Mouse (Mus musculus) cerebellum, postnatal 36 days (tissue): Measurements from ENCODE around the gene Cdh5.
A peak's percentile ranks its signal among the peaks of the same experiment; 100 is the strongest.
"Not testable (repeated sequence)": the region's sequence is repeated elsewhere in the genome, so short reads cannot be mapped to it uniquely, and the experiment has no call there.

Experiments used
- DNase-seq, 2 experiments: peaks; one replicate each; pipeline ENCODE4 v3.0.0; 2021 to 2022; ENCODE audit warnings: mixed read lengths in 2 of 2

Cdh5 gene

DNA sequence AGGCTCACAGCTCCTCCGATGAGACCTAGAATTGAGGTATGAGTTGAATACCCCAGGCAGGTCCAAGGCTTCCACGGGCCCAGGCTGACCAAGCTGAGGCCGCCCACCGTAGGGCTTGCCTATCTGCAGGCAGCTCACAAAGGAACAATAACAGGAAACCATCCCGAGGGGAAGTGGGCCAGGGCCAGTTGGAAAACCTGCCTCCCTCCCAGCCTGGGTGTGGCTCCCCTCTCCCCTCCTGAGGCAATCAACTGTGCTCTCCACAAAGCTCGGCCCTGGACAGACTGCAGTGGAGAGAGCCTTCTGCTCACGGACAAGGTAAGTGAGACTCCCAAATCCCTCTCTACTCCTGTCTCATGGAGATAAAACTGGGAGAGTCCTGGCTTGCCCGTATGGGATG is at the start of gene Cdh5:
Cdh5 (plus strand) TSS at position 211 of the 400 bp plus-strand sequence.
- DNase-seq = no peak

DNA sequence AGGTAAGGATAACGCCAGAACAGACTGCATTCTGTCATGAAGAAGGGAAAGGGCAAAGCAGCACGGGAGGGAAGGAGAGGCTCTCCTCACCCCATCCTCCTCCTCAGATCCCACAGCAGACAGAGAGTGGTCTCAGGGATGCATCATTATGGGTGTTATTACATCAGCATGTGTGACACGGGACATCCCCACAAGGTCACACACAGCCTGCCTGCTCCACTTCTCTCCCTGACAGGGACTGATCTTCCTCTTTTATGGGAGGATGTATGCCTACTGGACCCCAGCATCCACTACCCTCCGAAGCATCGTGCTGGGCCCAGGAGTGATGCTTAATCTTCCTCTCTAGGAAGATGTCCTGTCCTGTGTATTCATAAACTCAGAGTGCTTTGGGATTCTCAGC is 41.5 kb upstream of the Cdh5 start:
- DNase-seq = no peak

- DNase-seq = no peak
Observed at GRCm38 (mm10) chr8:104060446-104060845, 41.0 kb upstream of the Cdh5 start.

GRCm38 (mm10) chr8:104061048-104061988 is 40.1 kb upstream of the Cdh5 start:
- DNase-seq = no peak

DNA sequence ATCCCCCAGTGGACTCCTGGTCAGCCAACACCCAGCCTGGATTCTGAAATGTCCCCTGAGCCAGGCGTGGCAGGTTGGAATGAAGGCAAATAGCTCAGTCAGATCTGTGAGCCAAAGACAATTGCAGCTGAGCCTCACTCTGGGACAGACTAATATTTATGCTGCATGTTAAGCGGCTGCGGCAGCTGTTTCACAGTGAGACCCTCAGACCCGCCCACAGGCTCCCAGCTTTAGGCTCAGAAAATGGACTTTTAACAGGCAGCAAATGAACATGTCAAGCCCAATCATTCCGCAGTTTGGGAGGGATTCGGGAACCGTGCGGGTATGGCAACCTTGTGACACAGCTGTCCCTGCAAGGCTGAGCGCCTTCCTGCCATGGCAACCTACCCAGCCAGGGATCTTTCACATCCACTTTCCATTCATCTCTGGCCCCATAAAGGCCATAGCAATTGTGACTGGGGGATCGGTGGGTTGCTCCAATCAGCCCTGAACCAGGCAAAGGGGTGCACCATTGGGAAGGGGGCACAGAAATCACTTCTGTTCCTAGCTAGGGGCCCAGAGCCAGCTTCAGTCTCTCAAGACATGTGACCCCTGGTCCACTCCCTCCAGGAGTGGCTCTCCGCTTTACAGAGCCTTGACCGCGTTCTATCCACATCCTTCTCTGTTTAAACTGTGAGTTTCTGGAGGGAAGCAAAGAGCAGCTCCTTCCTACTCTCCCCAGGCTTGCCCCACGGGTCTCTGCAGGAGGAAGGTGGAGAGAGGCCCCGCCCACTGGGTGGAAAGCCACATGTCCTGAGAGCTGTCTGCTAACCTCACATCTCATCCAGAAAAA is 39.2 kb upstream of the Cdh5 start:
- DNase-seq = no peak

GRCm38 (mm10) chr8:104065223-104065622 is 36.2 kb upstream of the Cdh5 start:
- peak; percentile 40 for DNase-seq

GRCm38 (mm10) chr8:104065906-104066518 is 35.4 kb upstream of the Cdh5 start:
- DNase-seq = peak; percentile 26 to 29

GRCm38 (mm10) chr8:104067390-104067925 is 34.0 kb upstream of the Cdh5 start:
- DNase-seq = no peak

DNA sequence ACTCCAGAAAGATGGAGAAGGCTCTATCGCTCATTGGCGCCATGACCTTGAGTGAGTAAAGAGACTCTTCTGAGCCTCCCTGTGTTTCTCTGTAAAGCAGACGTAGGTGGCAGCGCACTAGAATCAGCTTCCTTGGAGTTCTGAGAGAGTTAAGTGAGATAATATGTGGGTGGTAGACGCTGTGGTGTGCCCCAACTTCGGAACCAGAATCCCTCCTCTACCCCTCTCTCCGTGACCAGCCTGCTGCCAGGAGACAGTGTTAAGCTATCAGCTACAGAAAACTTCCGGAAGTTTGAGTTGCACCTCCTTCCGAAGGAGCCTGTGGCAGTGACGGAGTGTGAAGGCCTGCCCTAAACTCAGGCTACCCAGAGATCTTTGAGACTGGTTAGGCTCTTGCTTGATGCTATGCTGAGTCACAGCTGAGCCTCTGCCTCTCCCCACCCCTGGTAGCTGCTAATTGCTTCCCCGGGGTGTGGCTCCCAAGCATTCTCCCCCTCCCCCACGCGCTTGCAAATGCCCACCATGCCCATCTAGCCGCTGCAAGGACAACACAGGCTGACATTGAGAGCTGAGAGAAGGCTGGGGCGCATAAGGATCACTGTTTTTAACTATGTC is 32.9 kb upstream of the Cdh5 start:
- no peak for DNase-seq

DNA sequence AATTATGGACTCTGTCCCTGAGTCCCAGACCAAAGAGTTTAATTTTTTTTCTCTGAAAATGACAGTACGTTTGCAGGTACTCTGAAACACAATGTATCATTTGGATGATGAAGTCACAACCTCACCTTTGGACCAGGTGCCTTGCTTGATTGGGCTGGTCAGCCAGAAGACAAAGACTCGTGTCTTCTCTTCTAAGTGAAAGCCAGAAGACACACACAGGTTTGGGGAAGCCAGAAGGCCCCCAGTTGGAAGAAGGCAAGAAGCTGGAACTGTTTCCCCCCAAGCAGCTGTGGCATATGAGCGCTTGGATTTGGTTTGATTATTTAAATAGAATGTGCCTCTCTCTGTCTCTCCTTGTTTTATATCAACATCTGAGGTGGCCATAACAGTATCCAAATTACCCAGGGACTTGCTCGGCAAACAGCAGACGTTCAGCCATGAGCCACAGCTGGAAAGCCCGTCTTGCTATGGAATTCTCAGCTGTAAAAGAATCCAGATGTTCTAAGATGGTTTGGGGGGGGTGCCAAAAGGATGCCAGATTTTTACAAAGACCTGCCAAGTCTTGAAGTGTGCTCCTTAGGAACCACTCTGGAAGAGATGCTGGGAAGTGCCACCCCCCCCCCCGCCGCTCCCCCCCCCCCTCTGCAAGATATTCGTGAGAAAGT is 31.1 kb upstream of the Cdh5 start:
- DNase-seq = not testable (repeated sequence)

DNA sequence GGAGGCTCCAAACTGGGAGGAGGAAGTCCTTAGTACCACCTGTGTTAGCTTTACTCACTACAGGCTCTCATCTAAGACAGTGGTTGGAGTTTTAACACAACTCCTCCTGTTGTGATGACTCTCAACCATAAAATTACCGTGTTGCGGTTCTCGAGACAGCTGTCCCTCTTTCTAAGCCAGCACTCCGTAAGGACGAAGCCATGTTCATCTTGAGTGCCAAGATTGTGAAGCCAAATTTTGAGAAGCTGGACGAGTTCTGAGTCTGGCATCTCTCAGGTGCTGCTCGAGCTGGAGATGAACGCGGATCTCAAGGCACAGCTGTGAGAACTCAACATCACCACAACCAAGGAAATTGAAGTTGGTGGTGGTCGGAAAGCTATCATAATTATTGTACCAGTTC is 30.5 kb upstream of the Cdh5 start:
- DNase-seq = no peak

DNA sequence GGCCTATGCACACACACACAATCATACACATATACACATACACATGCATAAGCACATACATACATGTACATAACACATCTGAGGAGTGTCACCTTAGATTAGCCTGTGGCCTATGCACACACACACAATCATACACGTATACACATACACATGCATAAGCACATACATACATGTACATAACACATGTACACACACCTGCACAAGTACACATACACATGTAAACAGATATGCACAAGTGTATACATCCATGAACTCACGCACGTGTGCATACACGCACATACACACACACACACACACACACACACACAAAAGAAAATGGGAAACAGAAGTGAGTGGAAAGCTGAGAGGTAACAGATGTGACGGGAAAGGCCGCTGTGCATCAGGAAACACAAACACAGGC is 26.3 kb upstream of the Cdh5 start:
- no peak for DNase-seq

DNA sequence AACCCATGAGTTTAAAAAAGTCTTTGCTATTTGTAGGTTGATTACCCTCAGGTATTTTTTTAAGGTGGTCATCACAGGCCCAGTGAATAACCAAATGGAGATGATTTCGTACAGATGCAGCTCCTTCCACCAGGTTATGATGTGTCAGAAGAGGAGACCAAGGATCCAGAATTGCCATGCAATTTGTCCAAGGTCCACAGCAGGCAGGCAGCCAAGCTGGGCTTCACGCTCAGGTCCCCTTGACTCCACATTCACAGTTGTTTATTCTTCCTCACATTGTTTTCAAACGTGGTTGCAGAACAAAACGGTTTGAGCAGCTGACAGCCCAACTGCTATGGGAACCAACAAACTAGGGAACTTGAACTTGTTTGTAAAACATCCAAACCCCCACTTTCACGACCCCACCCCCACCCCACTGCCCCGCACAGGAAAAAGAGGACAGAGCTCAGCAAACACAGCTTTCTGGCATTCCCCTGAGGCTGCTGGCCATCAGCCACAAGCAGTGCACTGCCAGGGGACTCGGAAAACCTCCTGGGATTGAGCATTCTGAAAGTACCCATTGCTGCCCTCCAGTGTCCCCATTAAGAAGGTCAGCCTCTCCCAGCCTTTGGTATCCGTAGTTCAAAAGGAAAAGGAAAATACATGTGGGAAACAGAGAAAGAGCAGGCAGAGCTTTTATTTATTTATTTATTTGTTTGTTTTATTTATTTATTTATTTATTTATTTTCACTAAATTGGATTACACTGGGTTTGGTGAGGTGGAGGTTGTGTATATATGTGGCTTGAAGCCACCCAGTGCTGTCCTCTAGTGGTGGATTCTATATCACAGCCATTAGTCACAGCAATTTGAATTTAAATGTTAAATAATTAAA is 24.6 kb upstream of the Cdh5 start:
- DNase-seq = peak; percentile 31 to 34

- DNase-seq = no peak
Observed at GRCm38 (mm10) chr8:104078091-104078490, 23.3 kb upstream of the Cdh5 start.

- no peak for DNase-seq
Observed at GRCm38 (mm10) chr8:104085281-104085680, 16.1 kb upstream of the Cdh5 start.

DNA sequence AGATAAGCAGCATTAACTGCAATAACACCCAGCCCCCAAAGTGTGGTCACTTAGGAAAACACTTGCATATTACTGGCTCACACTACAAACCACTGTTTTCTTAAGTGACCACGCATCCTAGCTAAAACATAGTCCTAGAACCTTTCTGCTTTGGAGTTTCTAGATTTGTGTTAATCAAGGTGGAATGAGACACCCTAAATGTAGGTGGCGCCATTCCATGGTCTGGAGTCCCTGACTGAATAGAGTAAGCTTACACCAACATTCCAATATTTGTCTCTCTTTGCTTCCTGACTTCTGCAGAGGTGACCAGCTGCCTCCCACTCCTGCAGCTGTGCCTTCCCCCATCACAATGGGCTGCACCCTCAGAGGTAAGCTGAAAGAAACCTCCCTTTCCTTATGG is 14.8 kb upstream of the Cdh5 start:
- no peak for DNase-seq

GRCm38 (mm10) chr8:104087091-104087490 is 14.3 kb upstream of the Cdh5 start:
- DNase-seq = no peak

- not testable (repeated sequence) for DNase-seq
Observed at GRCm38 (mm10) chr8:104087878-104088277, 13.5 kb upstream of the Cdh5 start.

DNA sequence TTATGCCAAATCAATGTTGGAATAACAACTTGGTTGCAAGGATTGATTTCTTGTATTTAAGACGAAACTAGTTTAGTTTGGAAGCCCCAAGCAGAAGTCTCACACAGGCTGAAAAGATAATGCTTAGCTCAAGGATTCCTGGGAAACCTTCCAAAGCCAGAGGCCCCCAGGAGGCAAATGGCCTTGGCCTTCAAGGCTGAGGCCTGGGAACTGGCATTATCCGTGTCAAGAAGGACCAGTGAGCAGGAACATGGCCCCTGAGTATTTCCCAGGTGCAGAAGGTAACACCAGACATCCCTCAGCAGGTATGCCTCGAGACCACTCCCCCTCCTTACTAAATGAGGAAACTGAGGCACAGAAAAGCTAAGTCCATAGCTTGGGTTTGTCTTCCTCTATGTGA is 12.5 kb upstream of the Cdh5 start:
- no peak for DNase-seq

DNA sequence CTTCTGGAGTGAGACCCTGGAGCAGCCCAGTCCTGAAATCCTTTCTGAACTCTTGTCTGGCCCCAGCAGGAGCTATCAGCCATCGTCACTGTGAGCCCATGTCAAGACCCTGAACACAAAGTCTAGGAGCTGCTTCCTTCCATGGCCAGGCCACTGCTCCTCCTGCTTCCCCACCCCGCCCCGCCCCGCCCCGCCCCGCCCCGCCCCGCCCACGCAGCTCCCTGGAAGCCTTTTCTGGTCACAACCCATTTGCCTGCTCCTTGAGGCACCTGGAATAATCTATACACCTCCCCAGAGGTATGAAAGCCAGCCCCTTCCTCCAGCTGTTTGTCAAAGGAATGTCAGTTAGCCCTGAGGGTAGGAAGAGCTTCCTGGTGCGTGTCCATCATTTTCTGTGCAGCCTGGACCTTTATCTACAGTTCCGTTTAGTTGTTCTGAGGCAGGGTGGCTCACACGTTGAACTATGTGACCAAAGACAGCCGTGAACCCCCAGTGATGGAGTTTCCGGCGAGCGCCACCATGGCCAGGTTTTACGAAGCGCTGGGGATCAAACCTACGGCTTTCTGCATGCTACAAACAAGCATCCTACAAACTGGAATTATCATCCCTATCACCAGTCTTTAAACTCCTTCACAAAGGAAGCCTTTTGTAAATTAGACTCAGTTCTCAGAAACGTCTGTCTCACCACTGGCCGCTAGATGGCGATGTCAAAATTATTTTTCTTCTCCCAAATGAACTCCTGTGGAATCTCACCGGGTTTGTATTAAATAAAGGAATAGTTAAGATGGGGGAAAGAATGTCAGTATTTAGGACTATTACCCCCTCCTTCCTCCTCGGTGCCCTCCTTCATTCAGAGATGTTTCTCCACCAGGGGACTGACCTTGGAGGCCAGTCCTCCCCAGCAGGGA is 10.2 kb upstream of the Cdh5 start:
- peak in 1 of 2 experiments; percentile 20 for DNase-seq
